Mouse (Mus musculus): ENCODE data around the gene Ccl22. TPM values are rescaled to one million over a fixed set of nuclear protein-coding genes. Genes with fewer than 3 reads are reported as not detected.

Ccl22 gene
- total RNA-seq, 1 experiment: 6.1 TPM

DNA sequence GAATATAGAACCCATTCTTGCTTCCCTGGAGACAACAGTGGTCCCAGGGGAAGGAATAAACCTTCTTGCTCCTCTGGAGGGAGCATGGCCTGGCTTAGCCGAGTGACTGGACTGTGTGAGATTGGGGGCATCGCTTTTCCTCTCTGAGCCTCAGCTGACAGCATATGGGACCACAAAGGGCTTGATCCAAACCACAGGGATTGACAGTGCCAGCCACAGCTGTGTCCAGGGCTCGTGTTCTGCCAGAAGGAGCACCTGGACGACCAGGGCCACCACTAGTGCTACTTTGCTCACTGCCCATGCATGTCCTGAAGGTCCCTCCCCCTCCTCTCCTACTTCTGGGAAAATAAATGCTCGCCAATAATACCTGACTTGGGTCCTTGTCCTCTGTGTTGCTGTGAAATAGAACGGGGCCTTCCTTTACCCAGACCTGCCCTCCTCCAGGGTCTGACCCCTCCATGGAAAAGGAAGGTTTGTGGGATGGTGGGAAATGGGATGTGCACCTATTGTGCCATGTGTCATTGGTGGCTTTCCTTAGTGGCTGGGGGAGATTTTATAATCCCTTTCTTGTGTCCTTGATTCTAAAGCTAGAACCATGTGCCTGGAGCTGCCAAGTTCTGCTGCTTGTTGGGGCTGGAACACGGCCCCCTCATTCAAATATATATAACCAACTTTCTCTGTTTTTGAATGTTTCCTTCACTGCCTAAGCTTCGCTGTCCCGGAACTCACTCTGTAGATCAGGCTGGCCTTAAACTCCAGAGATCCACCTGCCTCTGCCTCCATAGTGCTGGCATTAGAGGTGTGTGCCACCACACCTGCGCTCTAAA, 5.8 kb downstream of the Ccl22 start:
- Histone ChIP-seq H3K9me3 (ENCODE audit: control insufficient read depth, insufficient read depth, low read depth, low read length) (no peaks in the 10 kb centered on the region), H3K4me3 (ENCODE audit: insufficient read depth in 1 of 2, low read depth in 1 of 2, low read length in 2 of 2, poor library complexity in 1 of 2, severe bottlenecking in 1 of 2) (no peak overlapping the region), H3K4me1 (ENCODE audit: control insufficient read depth in 2 of 2, insufficient read depth in 2 of 2, low read length in 2 of 2, poor library complexity in 1 of 2) (no peaks in the 10 kb centered on the region), H3K36me3 (ENCODE audit: control insufficient read depth, insufficient read depth, low read length, poor library complexity, severe bottlenecking) (no peaks in the 10 kb centered on the region), H3K9ac (ENCODE audit: insufficient read depth, low read depth, low read length, poor library complexity, severe bottlenecking) (no peak overlapping the region), H3K27ac (ENCODE audit: insufficient read depth, low read depth, low read length, poor library complexity, severe bottlenecking) (no peak overlapping the region)
- TF ChIP-seq ZC3H11A (IDR thresholded peaks at IDR 0.05; ENCODE audit: borderline replicate concordance, low read depth, low read length) (no peak), MAFK (IDR thresholded peaks at IDR 0.05; ENCODE audit: insufficient read depth, low read depth, low read length) (no peak), HCFC1 (IDR thresholded peaks at IDR 0.05; ENCODE audit: borderline replicate concordance, insufficient read depth, low read length) (no peak), ZNF384 (IDR thresholded peaks at IDR 0.05; ENCODE audit: low read depth, low read length) (no peak), CHD2 (IDR thresholded peaks at IDR 0.05; ENCODE audit: low read depth, low read length) (no peak)
- DNase-seq (ENCODE audit: low read depth, low spot score): no peak
- in situ Hi-C loops (cut with MboI; ENCODE audit: low sequenced_read_pairs in 2 of 2, unreplicated experiment in 2 of 2): no loop called here

GRCm38 (mm10) chr8:94754006-94754405, 8.6 kb downstream of the Ccl22 start:
- no peak for DNase-seq (ENCODE audit: low read depth, low spot score)
- H3K9me3 ChIP-seq (ENCODE audit: control insufficient read depth, insufficient read depth, low read depth, low read length): no peaks in the 10 kb centered on the region
- H3K9ac ChIP-seq (ENCODE audit: insufficient read depth, low read depth, low read length, poor library complexity, severe bottlenecking): no peak overlapping the region
- no peaks in the 10 kb centered on the region for H3K4me1 ChIP-seq (ENCODE audit: control insufficient read depth in 2 of 2, insufficient read depth in 2 of 2, low read length in 2 of 2, poor library complexity in 1 of 2)
- no peak overlapping the region for H3K27ac ChIP-seq (ENCODE audit: insufficient read depth, low read depth, low read length, poor library complexity, severe bottlenecking)
- in situ Hi-C loops (cut with MboI; ENCODE audit: low sequenced_read_pairs in 2 of 2, unreplicated experiment in 2 of 2): no loop called here
- no peak overlapping the region for H3K4me3 ChIP-seq (ENCODE audit: insufficient read depth in 1 of 2, low read depth in 1 of 2, low read length in 2 of 2, poor library complexity in 1 of 2, severe bottlenecking in 1 of 2)
- TF ChIP-seq CHD2 (IDR thresholded peaks at IDR 0.05; ENCODE audit: low read depth, low read length): no peak
- no peak for TF ChIP-seq ZNF384 (IDR thresholded peaks at IDR 0.05; ENCODE audit: low read depth, low read length)
- no peak for TF ChIP-seq ZC3H11A (IDR thresholded peaks at IDR 0.05; ENCODE audit: borderline replicate concordance, low read depth, low read length)
- TF ChIP-seq HCFC1 (IDR thresholded peaks at IDR 0.05; ENCODE audit: borderline replicate concordance, insufficient read depth, low read length): no peak
- TF ChIP-seq MAFK (IDR thresholded peaks at IDR 0.05; ENCODE audit: insufficient read depth, low read depth, low read length): no peak
- no peaks in the 10 kb centered on the region for H3K36me3 ChIP-seq (ENCODE audit: control insufficient read depth, insufficient read depth, low read length, poor library complexity, severe bottlenecking)

DNA sequence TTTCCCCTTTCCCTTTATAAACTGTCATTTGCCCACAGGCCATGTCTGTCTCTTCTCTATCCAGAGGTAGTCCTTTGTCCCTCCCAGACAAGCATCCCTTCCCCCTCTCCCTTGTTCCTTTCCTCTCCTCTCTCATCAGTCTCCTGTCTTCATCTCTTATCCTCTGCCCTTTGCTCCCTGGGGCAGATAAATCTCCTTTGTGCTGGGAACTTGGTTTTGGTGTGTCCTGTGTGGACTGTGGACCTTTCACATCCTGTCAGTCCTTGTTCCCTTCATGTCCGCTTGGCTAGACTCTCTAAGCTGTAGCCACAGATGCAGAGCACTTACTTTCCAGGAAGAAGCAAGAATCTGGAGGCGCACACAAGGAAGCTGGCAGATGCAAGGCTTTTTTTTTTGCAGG, 9.1 kb downstream of the Ccl22 start:
- in situ Hi-C loops (cut with MboI; ENCODE audit: low sequenced_read_pairs in 2 of 2, unreplicated experiment in 2 of 2): no loop called here
- H3K27ac ChIP-seq (ENCODE audit: insufficient read depth, low read depth, low read length, poor library complexity, severe bottlenecking): no peak overlapping the region
- TF ChIP-seq ZC3H11A (IDR thresholded peaks at IDR 0.05; ENCODE audit: borderline replicate concordance, low read depth, low read length) (no peak), MAFK (IDR thresholded peaks at IDR 0.05; ENCODE audit: insufficient read depth, low read depth, low read length) (no peak), HCFC1 (IDR thresholded peaks at IDR 0.05; ENCODE audit: borderline replicate concordance, insufficient read depth, low read length) (no peak), ZNF384 (IDR thresholded peaks at IDR 0.05; ENCODE audit: low read depth, low read length) (no peak), CHD2 (IDR thresholded peaks at IDR 0.05; ENCODE audit: low read depth, low read length) (no peak)
- H3K36me3 ChIP-seq (ENCODE audit: control insufficient read depth, insufficient read depth, low read length, poor library complexity, severe bottlenecking): no peaks in the 10 kb centered on the region
- no peaks in the 10 kb centered on the region for H3K9me3 ChIP-seq (ENCODE audit: control insufficient read depth, insufficient read depth, low read depth, low read length)
- no peak for DNase-seq (ENCODE audit: low read depth, low spot score)
- no peak overlapping the region for H3K9ac ChIP-seq (ENCODE audit: insufficient read depth, low read depth, low read length, poor library complexity, severe bottlenecking)
- no peak overlapping the region for H3K4me3 ChIP-seq (ENCODE audit: insufficient read depth in 1 of 2, low read depth in 1 of 2, low read length in 2 of 2, poor library complexity in 1 of 2, severe bottlenecking in 1 of 2)
- H3K4me1 ChIP-seq (ENCODE audit: control insufficient read depth in 2 of 2, insufficient read depth in 2 of 2, low read length in 2 of 2, poor library complexity in 1 of 2): no peaks in the 10 kb centered on the region

DNA sequence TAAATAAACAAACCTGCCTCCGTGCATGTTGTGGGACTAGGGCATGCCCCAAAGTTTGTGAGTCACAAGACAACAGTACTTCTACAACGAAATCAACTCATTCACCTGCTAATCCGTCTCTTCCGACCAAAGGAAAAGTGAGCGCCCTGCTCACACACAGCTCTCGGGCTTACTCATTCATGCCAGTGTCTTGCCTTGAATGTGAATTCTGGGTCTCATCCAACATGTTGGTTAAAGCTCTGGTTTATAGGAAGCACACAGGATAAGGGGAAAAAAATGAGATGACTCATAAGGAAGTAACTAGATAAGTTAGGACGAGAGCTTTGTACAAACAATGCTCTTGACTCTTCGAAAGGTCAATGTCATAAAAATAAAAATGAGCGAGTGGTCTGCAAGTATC, 21.6 kb downstream of the Ccl22 start:
- Histone ChIP-seq H3K9ac (ENCODE audit: insufficient read depth, low read depth, low read length, poor library complexity, severe bottlenecking) (no peak overlapping the region), H3K4me1 (ENCODE audit: control insufficient read depth in 2 of 2, insufficient read depth in 2 of 2, low read length in 2 of 2, poor library complexity in 1 of 2) (peaks cover 0 to 4% of the 10 kb centered on the region in 2 experiments; a peak in 1 of 4 replicates), H3K36me3 (ENCODE audit: control insufficient read depth, insufficient read depth, low read length, poor library complexity, severe bottlenecking) (no peaks in the 10 kb centered on the region), H3K27ac (ENCODE audit: insufficient read depth, low read depth, low read length, poor library complexity, severe bottlenecking) (no peak overlapping the region), H3K9me3 (ENCODE audit: control insufficient read depth, insufficient read depth, low read depth, low read length) (no peaks in the 10 kb centered on the region), H3K4me3 (ENCODE audit: insufficient read depth in 1 of 2, low read depth in 1 of 2, low read length in 2 of 2, poor library complexity in 1 of 2, severe bottlenecking in 1 of 2) (no peak overlapping the region)
- DNase-seq (ENCODE audit: low read depth, low spot score): no peak
- in situ Hi-C loops (cut with MboI; ENCODE audit: low sequenced_read_pairs in 2 of 2, unreplicated experiment in 2 of 2): no loop called here
- TF ChIP-seq CHD2 (IDR thresholded peaks at IDR 0.05; ENCODE audit: low read depth, low read length): no peak
- no peak for TF ChIP-seq ZC3H11A (IDR thresholded peaks at IDR 0.05; ENCODE audit: borderline replicate concordance, low read depth, low read length)
- no peak for TF ChIP-seq HCFC1 (IDR thresholded peaks at IDR 0.05; ENCODE audit: borderline replicate concordance, insufficient read depth, low read length)
- TF ChIP-seq ZNF384 (IDR thresholded peaks at IDR 0.05; ENCODE audit: low read depth, low read length): no peak
- TF ChIP-seq MAFK (IDR thresholded peaks at IDR 0.05; ENCODE audit: insufficient read depth, low read depth, low read length): no peak

Data from ES-E14 (cell line).